Mouse (Mus musculus): ENCODE measurements around the gene Gm6993. TPM values are rescaled to one million over a fixed set of nuclear protein-coding genes. Genes with fewer than 3 reads are reported as not detected.

Gm6993 gene
- polyA plus RNA-seq, 1 experiment from 2014 or later = not detected

DNA sequence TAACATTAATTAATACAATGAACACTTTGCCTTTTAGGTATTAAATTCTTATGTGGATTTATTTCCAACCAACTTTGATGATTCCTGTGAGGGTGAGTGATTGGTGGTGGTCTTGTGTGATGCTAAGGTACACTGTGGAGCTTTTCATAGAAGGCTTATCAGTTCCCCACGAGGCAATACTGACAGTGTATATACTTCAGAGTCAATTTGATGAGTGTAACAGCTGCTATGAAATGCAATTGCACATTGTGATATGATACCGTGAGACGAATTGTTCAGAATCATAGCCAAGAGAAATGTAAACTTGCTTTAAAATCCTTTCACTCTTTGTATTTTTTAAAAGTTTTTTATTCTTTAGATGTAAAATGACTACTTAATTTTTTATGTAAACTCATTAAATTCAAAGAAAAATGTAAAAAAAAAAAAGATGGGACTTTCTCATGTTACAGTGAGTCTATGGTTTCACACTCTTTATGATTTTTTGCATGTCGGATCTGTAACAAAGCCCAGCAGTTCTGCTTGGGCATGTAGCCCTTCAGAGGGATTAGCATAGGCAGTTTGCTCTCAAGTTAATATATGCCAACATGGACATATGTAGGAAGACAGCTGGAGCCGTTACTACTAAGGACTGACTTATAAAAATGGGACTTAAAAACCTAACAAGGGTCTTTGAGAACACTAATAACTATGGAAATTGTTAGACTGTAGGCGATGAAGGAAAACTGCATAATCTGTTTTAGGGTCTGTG lies 1.2 kb downstream of the Gm6993 start:
- H3K36me3 ChIP-seq = no peaks in the 10 kb centered on the region
- H3K27me3 ChIP-seq = no peaks in the 10 kb centered on the region
- no peak overlapping the region for H3K4me2 ChIP-seq (replicated peaks)
- 43% methylated on average over 6 of the region's 6 CpGs for WGBS
- H3K4me3 ChIP-seq (replicated peaks) = no peak overlapping the region
- H3K9me3 ChIP-seq (replicated peaks) = no peaks in the 10 kb centered on the region
- no peak for ATAC-seq (ENCODE audit: insufficient number of reproducible peaks, low FRiP score, low TSS enrichment, low read depth)
- no peak overlapping the region for H3K9ac ChIP-seq
- peaks cover 9% of the 10 kb centered on the region for H3K4me1 ChIP-seq
- no peak overlapping the region for H3K27ac ChIP-seq (replicated peaks)

- no peaks in the 10 kb centered on the region for H3K36me3 ChIP-seq
- no peak overlapping the region for H3K27ac ChIP-seq (replicated peaks)
- no peaks in the 10 kb centered on the region for H3K9me3 ChIP-seq (replicated peaks)
- H3K4me2 ChIP-seq (replicated peaks) = no peak overlapping the region
- 76% methylated on average over 2 of the region's 2 CpGs for WGBS
- ATAC-seq (ENCODE audit: insufficient number of reproducible peaks, low FRiP score, low TSS enrichment, low read depth) = no peak
- H3K4me1 ChIP-seq = no peaks in the 10 kb centered on the region
- H3K4me3 ChIP-seq (replicated peaks) = no peak overlapping the region
- no peaks in the 10 kb centered on the region for H3K27me3 ChIP-seq
- no peak overlapping the region for H3K9ac ChIP-seq
Measured at GRCm38 (mm10) chr12:31244001-31244400, 3.4 kb downstream of the Gm6993 start.

DNA sequence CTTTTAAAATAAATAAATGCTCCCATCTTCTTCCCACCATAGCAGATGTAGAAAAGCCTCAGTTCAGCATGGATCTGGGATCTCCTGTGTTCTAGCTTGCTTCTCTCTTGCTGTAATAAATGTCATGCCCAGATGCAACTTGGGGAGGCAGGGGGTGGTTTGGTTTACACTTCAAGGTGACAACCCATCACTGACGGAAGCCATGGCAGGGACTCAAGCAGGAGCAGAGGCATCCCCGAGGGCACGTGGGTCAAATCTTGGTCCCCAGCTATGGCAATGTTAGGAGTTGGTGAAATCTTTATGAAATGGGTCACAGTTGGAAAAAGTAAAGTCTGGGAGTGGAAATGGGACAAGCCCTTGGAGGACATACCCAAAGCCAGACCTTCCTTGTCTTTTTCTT lies 4.1 kb downstream of the Gm6993 start:
- WGBS = 71% methylated on average over 3 of the region's 3 CpGs
- no peak for ATAC-seq (ENCODE audit: insufficient number of reproducible peaks, low FRiP score, low TSS enrichment, low read depth)

GRCm38 (mm10) chr12:31246153-31246552 lies 5.6 kb downstream of the Gm6993 start:
- 66% methylated on average over 3 of the region's 3 CpGs for WGBS
- Histone ChIP-seq H3K4me1 (no peaks in the 10 kb centered on the region), H3K27me3 (no peaks in the 10 kb centered on the region), H3K4me2 (replicated peaks) (no peak overlapping the region), H3K27ac (replicated peaks) (no peak overlapping the region), H3K9ac (no peak overlapping the region), H3K36me3 (no peaks in the 10 kb centered on the region), H3K9me3 (replicated peaks) (no peaks in the 10 kb centered on the region), H3K4me3 (replicated peaks) (no peak overlapping the region)
- ATAC-seq (ENCODE audit: insufficient number of reproducible peaks, low FRiP score, low TSS enrichment, low read depth) = no peak

More for the DNA sequence above, 4.1 kb downstream of the Gm6993 start:
- Histone ChIP-seq H3K9me3 (replicated peaks) (no peaks in the 10 kb centered on the region), H3K27me3 (no peaks in the 10 kb centered on the region), H3K9ac (no peak overlapping the region), H3K36me3 (no peaks in the 10 kb centered on the region), H3K4me1 (no peaks in the 10 kb centered on the region), H3K27ac (replicated peaks) (no peak overlapping the region), H3K4me2 (replicated peaks) (no peak overlapping the region), H3K4me3 (replicated peaks) (no peak overlapping the region)

- Histone ChIP-seq H3K9ac (no peak overlapping the region), H3K4me1 (no peaks in the 10 kb centered on the region), H3K9me3 (replicated peaks) (no peaks in the 10 kb centered on the region), H3K27ac (replicated peaks) (no peak overlapping the region), H3K4me3 (replicated peaks) (no peak overlapping the region), H3K4me2 (replicated peaks) (no peak overlapping the region), H3K36me3 (no peaks in the 10 kb centered on the region), H3K27me3 (no peaks in the 10 kb centered on the region)
- ATAC-seq (ENCODE audit: insufficient number of reproducible peaks, low FRiP score, low TSS enrichment, low read depth) = no peak
- 48% methylated on average over 3 of the region's 3 CpGs for WGBS
Measured at GRCm38 (mm10) chr12:31246615-31247014, 6.0 kb downstream of the Gm6993 start.

DNA sequence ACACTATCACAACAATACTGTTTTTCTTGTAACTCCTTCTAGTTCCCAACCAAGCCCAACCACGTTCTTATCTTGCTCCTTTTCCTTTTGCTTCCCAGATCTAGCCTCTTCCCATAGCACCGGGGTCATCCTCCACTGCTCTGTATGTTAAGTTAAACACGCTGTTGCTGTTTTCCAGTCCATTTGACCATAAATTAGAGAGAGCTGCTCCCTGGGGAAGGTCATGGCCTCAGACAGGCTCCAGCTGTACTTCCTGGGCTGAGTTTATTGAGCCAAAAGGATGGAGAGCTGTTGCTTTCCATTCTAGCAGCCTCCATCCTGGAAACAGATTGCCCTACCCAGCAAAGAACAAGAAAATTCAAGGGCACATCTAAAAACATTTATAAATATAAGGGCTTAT lies 7.6 kb downstream of the Gm6993 start:
- 59% methylated on average over 3 of the region's 3 CpGs for WGBS
- no peak overlapping the region for H3K4me3 ChIP-seq (replicated peaks)
- H3K27ac ChIP-seq (replicated peaks) = no peak overlapping the region
- no peak overlapping the region for H3K4me2 ChIP-seq (replicated peaks)
- no peak overlapping the region for H3K9ac ChIP-seq
- H3K9me3 ChIP-seq (replicated peaks) = no peaks in the 10 kb centered on the region
- no peaks in the 10 kb centered on the region for H3K4me1 ChIP-seq
- no peak for ATAC-seq (ENCODE audit: insufficient number of reproducible peaks, low FRiP score, low TSS enrichment, low read depth)
- no peaks in the 10 kb centered on the region for H3K36me3 ChIP-seq
- no peaks in the 10 kb centered on the region for H3K27me3 ChIP-seq

- H3K36me3 ChIP-seq = no peaks in the 10 kb centered on the region
- no peaks in the 10 kb centered on the region for H3K9me3 ChIP-seq (replicated peaks)
- no peak overlapping the region for H3K9ac ChIP-seq
- no peak overlapping the region for H3K4me3 ChIP-seq (replicated peaks)
- no peak overlapping the region for H3K4me2 ChIP-seq (replicated peaks)
- 49% methylated on average over 10 of the region's 10 CpGs for WGBS
- no peak overlapping the region for H3K27ac ChIP-seq (replicated peaks)
- no peaks in the 10 kb centered on the region for H3K27me3 ChIP-seq
- no peak for ATAC-seq (ENCODE audit: insufficient number of reproducible peaks, low FRiP score, low TSS enrichment, low read depth)
- H3K4me1 ChIP-seq = no peaks in the 10 kb centered on the region
Measured at GRCm38 (mm10) chr12:31248681-31249080, 8.1 kb downstream of the Gm6993 start.

DNA sequence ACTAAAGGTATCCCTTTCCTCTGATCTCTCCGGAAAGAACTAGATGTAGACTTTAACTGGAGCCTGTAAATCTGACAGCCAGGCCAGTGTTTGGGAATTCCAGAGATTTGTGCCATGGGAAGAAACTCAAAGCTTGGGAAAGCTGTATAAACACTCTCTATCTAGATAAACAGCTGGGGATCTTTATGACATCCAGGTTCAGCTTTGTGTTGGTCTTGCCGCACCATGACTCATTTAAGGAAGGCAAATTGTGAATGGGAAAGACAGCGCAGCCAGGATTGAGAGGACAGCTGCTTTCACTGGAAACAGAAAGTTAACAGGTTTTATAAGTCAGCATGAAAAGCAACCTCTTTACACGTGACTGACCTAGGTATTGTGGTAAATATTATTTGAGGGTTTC lies 11.7 kb downstream of the Gm6993 start:
- Histone ChIP-seq H3K9me3 (replicated peaks) (no peaks in the 10 kb centered on the region), H3K9ac (no peak overlapping the region), H3K4me1 (no peaks in the 10 kb centered on the region; the same call in 1 of the 2 replicates), H3K4me3 (replicated peaks) (no peak overlapping the region), H3K4me2 (replicated peaks) (no peak overlapping the region), H3K36me3 (no peaks in the 10 kb centered on the region), H3K27ac (replicated peaks) (no peak overlapping the region), H3K27me3 (no peaks in the 10 kb centered on the region)
- ATAC-seq (ENCODE audit: insufficient number of reproducible peaks, low FRiP score, low TSS enrichment, low read depth) = no peak
- 63% methylated on average over 4 of the region's 4 CpGs for WGBS

GRCm38 (mm10) chr12:31254978-31255377 lies 14.4 kb downstream of the Gm6993 start:
- no peaks in the 10 kb centered on the region for H3K9me3 ChIP-seq (replicated peaks)

GRCm38 (mm10) chr12:31256121-31256903 lies 15.7 kb downstream of the Gm6993 start:
- H3K4me3 ChIP-seq (replicated peaks) = no peak overlapping the region
- no peaks in the 10 kb centered on the region; the same call in 1 of the 2 replicates for H3K4me1 ChIP-seq
- no peak for ATAC-seq (ENCODE audit: insufficient number of reproducible peaks, low FRiP score, low TSS enrichment, low read depth)
- H3K27ac ChIP-seq (replicated peaks) = no peak overlapping the region
- H3K27me3 ChIP-seq = no peaks in the 10 kb centered on the region
- no peak overlapping the region for H3K4me2 ChIP-seq (replicated peaks)
- H3K9ac ChIP-seq = no peak overlapping the region
- WGBS = 67% methylated on average over 9 of the region's 9 CpGs
- no peaks in the 10 kb centered on the region for H3K36me3 ChIP-seq
- no peaks in the 10 kb centered on the region for H3K9me3 ChIP-seq (replicated peaks)

More at GRCm38 (mm10) chr12:31254978-31255377, 14.4 kb downstream of the Gm6993 start:
- Histone ChIP-seq H3K36me3 (no peaks in the 10 kb centered on the region), H3K27me3 (no peaks in the 10 kb centered on the region), H3K27ac (replicated peaks) (no peak overlapping the region), H3K9ac (no peak overlapping the region), H3K4me1 (no peaks in the 10 kb centered on the region; the same call in 1 of the 2 replicates), H3K4me3 (replicated peaks) (no peak overlapping the region), H3K4me2 (replicated peaks) (no peak overlapping the region)
- 77% methylated on average over 8 of the region's 8 CpGs for WGBS
- ATAC-seq (ENCODE audit: insufficient number of reproducible peaks, low FRiP score, low TSS enrichment, low read depth) = no peak

GRCm38 (mm10) chr12:31261882-31262281 lies 21.3 kb downstream of the Gm6993 start:
- H3K4me3 ChIP-seq (replicated peaks) = no peak overlapping the region
- H3K4me1 ChIP-seq = peaks cover 10% of the 10 kb centered on the region; the same call in 1 of the 2 replicates
- no peaks in the 10 kb centered on the region for H3K9me3 ChIP-seq (replicated peaks)
- no peak overlapping the region for H3K9ac ChIP-seq
- ATAC-seq (ENCODE audit: insufficient number of reproducible peaks, low FRiP score, low TSS enrichment, low read depth) = no peak
- H3K36me3 ChIP-seq = no peaks in the 10 kb centered on the region
- WGBS = 90% methylated on average over 3 of the region's 3 CpGs
- no peak overlapping the region for H3K4me2 ChIP-seq (replicated peaks)
- H3K27me3 ChIP-seq = no peaks in the 10 kb centered on the region
- no peak overlapping the region for H3K27ac ChIP-seq (replicated peaks)
